Mouse (Mus musculus): ENCODE data around the gene Tmem38a. TPM values are rescaled to one million over a fixed set of nuclear protein-coding genes. Genes with fewer than 3 reads are reported as not detected.

Tmem38a gene
- polyA plus RNA-seq, 1 experiment = 5.6 TPM

GRCm38 (mm10) chr8:72584390-72584789 lies 12.5 kb downstream of the Tmem38a start:
- 78% methylated on average over 6 of the region's 6 CpGs for WGBS
- Histone ChIP-seq H3K36me3 (ENCODE audit: control insufficient read depth, insufficient read depth, low read length) (no peaks in the 10 kb centered on the region), H3K4me3 (ENCODE audit: extremely low read depth, insufficient read depth, insufficient read length) (no peak overlapping the region), H3K4me1 (ENCODE audit: control insufficient read depth, insufficient read depth, insufficient read length) (peaks cover 9% of the 10 kb centered on the region; the same call in 1 of the 2 replicates), H3K27me3 (ENCODE audit: control insufficient read depth, insufficient read depth, low read length) (no peaks in the 10 kb centered on the region), H3K27ac (ENCODE audit: insufficient read depth, low read length) (0 out of 2 replicates have a peak overlapping the region, but pooled peaks have one; percentile 16)
- DNase-seq (ENCODE audit: low read depth in 1 of 2, low spot score in 2 of 2) = no peak
- TF ChIP-seq POLR2A (IDR thresholded peaks at IDR 0.05; ENCODE audit: low read depth, low read length) (no peak), CTCF (IDR thresholded peaks at IDR 0.05; ENCODE audit: extremely low read depth, insufficient read depth, insufficient read length, insufficient replicate concordance) (no peak)

GRCm38 (mm10) chr8:72587806-72588205 lies 16.0 kb downstream of the Tmem38a start:
- DNase-seq (ENCODE audit: low read depth in 1 of 2, low spot score in 2 of 2) = no peak
- no peak overlapping the region for H3K27ac ChIP-seq (ENCODE audit: insufficient read depth, low read length)
- TF ChIP-seq POLR2A (IDR thresholded peaks at IDR 0.05; ENCODE audit: low read depth, low read length) = no peak
- TF ChIP-seq CTCF (IDR thresholded peaks at IDR 0.05; ENCODE audit: extremely low read depth, insufficient read depth, insufficient read length, insufficient replicate concordance) = no peak
- H3K4me3 ChIP-seq (ENCODE audit: extremely low read depth, insufficient read depth, insufficient read length) = no peak overlapping the region
- H3K36me3 ChIP-seq (ENCODE audit: control insufficient read depth, insufficient read depth, low read length) = no peaks in the 10 kb centered on the region
- 54% methylated on average over 6 of the region's 6 CpGs for WGBS
- no peaks in the 10 kb centered on the region for H3K27me3 ChIP-seq (ENCODE audit: control insufficient read depth, insufficient read depth, low read length)
- H3K4me1 ChIP-seq (ENCODE audit: control insufficient read depth, insufficient read depth, insufficient read length) = peaks cover 7% of the 10 kb centered on the region; the same call in 1 of the 2 replicates

GRCm38 (mm10) chr8:72588865-72589264 lies 17.0 kb downstream of the Tmem38a start:
- DNase-seq (ENCODE audit: low read depth in 1 of 2, low spot score in 2 of 2) = no peak
- Histone ChIP-seq H3K4me1 (ENCODE audit: control insufficient read depth, insufficient read depth, insufficient read length) (no peaks in the 10 kb centered on the region), H3K36me3 (ENCODE audit: control insufficient read depth, insufficient read depth, low read length) (no peaks in the 10 kb centered on the region), H3K4me3 (ENCODE audit: extremely low read depth, insufficient read depth, insufficient read length) (no peak overlapping the region), H3K27me3 (ENCODE audit: control insufficient read depth, insufficient read depth, low read length) (no peaks in the 10 kb centered on the region), H3K27ac (ENCODE audit: insufficient read depth, low read length) (no peak overlapping the region)
- TF ChIP-seq POLR2A (IDR thresholded peaks at IDR 0.05; ENCODE audit: low read depth, low read length) = no peak
- TF ChIP-seq CTCF (IDR thresholded peaks at IDR 0.05; ENCODE audit: extremely low read depth, insufficient read depth, insufficient read length, insufficient replicate concordance) = no peak
- 96% methylated on average over 10 of the region's 10 CpGs for WGBS

- H3K27me3 ChIP-seq (ENCODE audit: control insufficient read depth, insufficient read depth, low read length) = no peaks in the 10 kb centered on the region
- no peaks in the 10 kb centered on the region for H3K36me3 ChIP-seq (ENCODE audit: control insufficient read depth, insufficient read depth, low read length)
- WGBS = 90% methylated on average over 7 of the region's 7 CpGs
- no peak for DNase-seq (ENCODE audit: low read depth in 1 of 2, low spot score in 2 of 2)
- no peaks in the 10 kb centered on the region for H3K4me1 ChIP-seq (ENCODE audit: control insufficient read depth, insufficient read depth, insufficient read length)
- H3K4me3 ChIP-seq (ENCODE audit: extremely low read depth, insufficient read depth, insufficient read length) = no peak overlapping the region
- TF ChIP-seq CTCF (IDR thresholded peaks at IDR 0.05; ENCODE audit: extremely low read depth, insufficient read depth, insufficient read length, insufficient replicate concordance) (no peak), POLR2A (IDR thresholded peaks at IDR 0.05; ENCODE audit: low read depth, low read length) (no peak)
- no peak overlapping the region for H3K27ac ChIP-seq (ENCODE audit: insufficient read depth, low read length)
Measured at GRCm38 (mm10) chr8:72589286-72589685, 17.4 kb downstream of the Tmem38a start.

GRCm38 (mm10) chr8:72590198-72590597 lies 18.3 kb downstream of the Tmem38a start:
- Histone ChIP-seq H3K36me3 (ENCODE audit: control insufficient read depth, insufficient read depth, low read length) (no peaks in the 10 kb centered on the region), H3K27me3 (ENCODE audit: control insufficient read depth, insufficient read depth, low read length) (no peaks in the 10 kb centered on the region), H3K27ac (ENCODE audit: insufficient read depth, low read length) (no peak overlapping the region), H3K4me1 (ENCODE audit: control insufficient read depth, insufficient read depth, insufficient read length) (no peaks in the 10 kb centered on the region), H3K4me3 (ENCODE audit: extremely low read depth, insufficient read depth, insufficient read length) (no peak overlapping the region)
- DNase-seq (ENCODE audit: low read depth in 1 of 2, low spot score in 2 of 2) = peak in 1 of 2 experiments; percentile 34
- TF ChIP-seq POLR2A (IDR thresholded peaks at IDR 0.05; ENCODE audit: low read depth, low read length) (no peak), CTCF (IDR thresholded peaks at IDR 0.05; ENCODE audit: extremely low read depth, insufficient read depth, insufficient read length, insufficient replicate concordance) (no peak)
- WGBS = 62% methylated on average over 2 of the region's 2 CpGs

Other genes with a start within 250 kb of the Tmem38a start
- 36.9 and 37.1 TPM in 2 replicates for gene Eps15l1, start 150.6 kb upstream of the Tmem38a start, polyA plus RNA-seq (2012; rRNA removed)
- 0.11 TPM in 1 of 2 replicates, not detected in the other for gene Calr3, start 128.2 kb upstream of the Tmem38a start, polyA plus RNA-seq (2012; rRNA removed)
- 10.9 and 11.1 TPM in 2 replicates for gene 1700030K09Rik, start 128.2 kb upstream of the Tmem38a start, polyA plus RNA-seq (2012; rRNA removed)
- 63.6 and 71.2 TPM in 2 replicates for gene Cherp, start 96.8 kb upstream of the Tmem38a start, polyA plus RNA-seq (2012; rRNA removed)
- 55.2 and 71.0 TPM in 2 replicates for gene Slc35e1, start 79.4 kb upstream of the Tmem38a start, polyA plus RNA-seq (2012; rRNA removed)
- gene Med26, start 23.8 kb upstream of the Tmem38a start, polyA plus RNA-seq (2012; rRNA removed) = 11.2 and 16.7 TPM in 2 replicates
- gene Smim7, start 967 bp upstream of the Tmem38a start, polyA plus RNA-seq (2012; rRNA removed) = 28.1 and 31.1 TPM in 2 replicates
- gene Nwd1, start 74.7 kb downstream of the Tmem38a start, polyA plus RNA-seq (2012; rRNA removed) = 0.11 and 0.15 TPM in 2 replicates
- gene Sin3b, start 151.2 kb downstream of the Tmem38a start, polyA plus RNA-seq (2012; rRNA removed) = 103 and 111 TPM in 2 replicates
- gene F2rl3, start 189.8 kb downstream of the Tmem38a start, polyA plus RNA-seq (2012; rRNA removed) = 26.8 and 35.7 TPM in 2 replicates

Measured in spleen, adult 2 months (tissue).